30 mouse cellular contexts compared by ENCODE assay signal in genomic region chr5:121305009-121305408, GRCm38 (mm10).
"Had no signal": no experiment of that assay in that cellular context is flagged by ENCODE, and none has a peak within 500 bp of the region (broad histone marks: within the 10 kb centered on the region; RNA-seq: fewer than 3 reads in every experiment).

No protein-coding gene starts in this region.

- H3K4me3 ChIP-seq: heart, embryonic 12.5 days; heart, embryonic 13.5 days; heart, embryonic 15.5 days; hindbrain, embryonic 10.5 days; hindbrain, embryonic 12.5 days; hindbrain, embryonic 13.5 days; hindbrain, embryonic 15.5 days; intestine, embryonic 15.5 days; kidney, embryonic 15.5 days; layer of hippocampus, adult 2 months; left cerebral cortex, adult 2 months had no signal

- H3K27me3 ChIP-seq: heart, embryonic 12.5 days; heart, embryonic 13.5 days; heart, embryonic 15.5 days; hindbrain, embryonic 12.5 days; hindbrain, embryonic 13.5 days; hindbrain, embryonic 15.5 days; intestine, embryonic 15.5 days; kidney, embryonic 15.5 days had no signal

- H3K27ac ChIP-seq: heart, embryonic 13.5 days; heart, embryonic 15.5 days; hindbrain, embryonic 10.5 days; hindbrain, embryonic 12.5 days; hindbrain, embryonic 13.5 days; hindbrain, embryonic 14.5 days; hindbrain, embryonic 15.5 days; hindbrain, postnatal 0 days; intestine, embryonic 15.5 days; kidney, embryonic 15.5 days; kidney, postnatal 0 days; layer of hippocampus, adult 2 months; left cerebral cortex, adult 2 months had no signal

- DNase-seq: heart, postnatal 10 days; heart, postnatal 14 days; heart, postnatal 36 days; heart, postnatal 4 days; kidney, adult 11 months; kidney, adult 18-20 months; kidney, adult 2 months; kidney, adult 8-10 months; kidney, adult 9 months; kidney, postnatal 10 days; kidney, postnatal 14 days; kidney, postnatal 25 days; kidney, postnatal 36 days; kidney, postnatal 4 days; layer of hippocampus, adult 9-11 months; layer of hippocampus, postnatal 36 days had no signal

- H3K4me1 ChIP-seq: heart, embryonic 12.5 days; heart, embryonic 13.5 days; heart, embryonic 15.5 days; hindbrain, embryonic 10.5 days; hindbrain, embryonic 12.5 days; hindbrain, embryonic 13.5 days; hindbrain, embryonic 15.5 days; intestine, embryonic 15.5 days; kidney, embryonic 15.5 days had no signal
